Mouse (Mus musculus) spleen, adult 18-20 months (tissue): ENCODE measurements around the gene Adipor2.

ENCODE experiments used
- DNase-seq, 2 experiments: peaks; one replicate each; pipeline ENCODE4 v3.0.0; 2022; ENCODE audit warnings: mixed read lengths in 2 of 2

Adipor2 gene

DNA sequence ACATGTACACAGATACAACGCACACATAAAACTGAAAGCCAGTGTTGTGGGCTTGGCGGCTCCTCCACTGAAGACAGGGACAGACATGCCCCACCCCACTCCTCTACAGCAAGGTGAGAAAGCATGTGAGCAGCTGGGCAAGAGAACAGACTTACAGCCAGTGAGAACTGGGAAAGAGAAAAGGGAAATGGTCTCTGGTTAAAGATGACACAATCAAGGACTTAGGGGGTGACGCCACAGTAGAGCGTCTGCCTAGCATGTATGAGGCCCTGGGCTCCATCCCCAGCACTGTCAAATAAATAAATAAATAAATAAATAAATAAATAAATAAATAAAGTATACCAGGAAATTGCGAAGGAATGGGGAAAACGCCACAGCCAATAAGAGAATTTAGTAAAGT, 114.2 kb downstream of the Adipor2 start:
- no peak for DNase-seq
